Mouse (Mus musculus): Measurements from ENCODE around the gene 1500009L16Rik. TPM values are rescaled to one million over a fixed set of nuclear protein-coding genes. Genes with fewer than 3 reads are reported as not detected.

1500009L16Rik gene
- 10 to 100 TPM; 14.5 to 15.8 TPM for total RNA-seq (2021)
- long read RNA-seq, experiment 1, transcript 1500009L16Rik-201 (6 exons, 1,194 nt) = major isoform, 10 of 12 reads
- long read RNA-seq, experiment 1, partial matches to known transcripts = 0 of 12 reads
- long read RNA-seq, experiment 1, other reads (novel, unspliced or antisense) = 2 of 12 reads
- long read RNA-seq, experiment 2, transcript 1500009L16Rik-201 (6 exons, 1,194 nt) = major isoform, 14 of 17 reads
- long read RNA-seq, experiment 2, partial matches to known transcripts = 0 of 17 reads
- long read RNA-seq, experiment 2, other reads (novel, unspliced or antisense) = 3 of 17 reads

- peak; percentile 62 to 66 for DNase-seq (ENCODE audit: low spot score in 2 of 2)
- TF ChIP-seq CTCF (conservative IDR thresholded peaks at IDR 0.05) = no peak
- peak within 1 kb of the TSS; percentile 55; the same call in 1 of the 2 replicates for H3K27ac ChIP-seq
- peak within 1 kb of the TSS; percentile 70 for H3K4me3 ChIP-seq
These were observed at the start of gene 1500009L16Rik for GRCm38 (mm10) chr10:83722579-83723031. TSS of gene 1500009L16Rik (plus strand) at chr10:83722865.

GRCm38 (mm10) chr10:83681334-83681733, 41.3 kb upstream of the 1500009L16Rik start:
- Histone ChIP-seq H3K4me3 (no peak overlapping the region), H3K27ac (no peak overlapping the region)
- TF ChIP-seq CTCF (conservative IDR thresholded peaks at IDR 0.05) = no peak
- peak; percentile 17 to 18 for DNase-seq (ENCODE audit: low spot score in 2 of 2)

- Histone ChIP-seq H3K4me3 (no peak overlapping the region), H3K27ac (no peak overlapping the region)
- DNase-seq (ENCODE audit: low spot score in 2 of 2) = peak in 1 of 2 experiments; percentile 16
- TF ChIP-seq CTCF (conservative IDR thresholded peaks at IDR 0.05) = peak; percentile 66
These were observed 34.5 kb upstream of the 1500009L16Rik start for GRCm38 (mm10) chr10:83688215-83688614.

GRCm38 (mm10) chr10:83692175-83692895, 30.3 kb upstream of the 1500009L16Rik start:
- DNase-seq (ENCODE audit: low spot score in 2 of 2) = no peak
- TF ChIP-seq CTCF (conservative IDR thresholded peaks at IDR 0.05) = no peak
- Histone ChIP-seq H3K4me3 (no peak overlapping the region), H3K27ac (no peak overlapping the region)

- no peak overlapping the region for H3K4me3 ChIP-seq
- DNase-seq (ENCODE audit: low spot score in 2 of 2) = no peak
- no peak overlapping the region for H3K27ac ChIP-seq
- TF ChIP-seq CTCF (conservative IDR thresholded peaks at IDR 0.05) = no peak
These were observed 26.4 kb upstream of the 1500009L16Rik start for GRCm38 (mm10) chr10:83696226-83696625.

DNA sequence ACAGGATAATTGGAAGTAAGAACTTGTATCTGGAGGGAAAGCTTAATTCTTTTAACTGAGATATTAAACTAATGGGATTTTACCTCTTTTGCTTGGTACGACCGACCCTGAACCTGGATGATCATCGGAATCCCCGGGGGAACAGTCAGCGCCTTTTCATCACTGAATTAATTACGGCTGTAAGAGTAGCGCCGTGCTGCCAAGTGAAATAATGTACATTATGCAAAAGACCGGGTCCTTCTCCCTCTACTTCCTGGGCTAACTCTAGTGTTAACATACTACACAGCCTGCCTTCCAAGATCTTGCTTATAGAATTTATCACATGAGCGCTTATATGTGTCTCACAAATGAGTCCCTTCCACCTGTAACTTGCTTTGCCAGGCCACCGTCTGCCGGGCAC, 16.0 kb upstream of the 1500009L16Rik start:
- Histone ChIP-seq H3K27ac (no peak overlapping the region), H3K4me3 (no peak overlapping the region)
- DNase-seq (ENCODE audit: low spot score in 2 of 2) = no peak
- no peak for TF ChIP-seq CTCF (conservative IDR thresholded peaks at IDR 0.05)

DNA sequence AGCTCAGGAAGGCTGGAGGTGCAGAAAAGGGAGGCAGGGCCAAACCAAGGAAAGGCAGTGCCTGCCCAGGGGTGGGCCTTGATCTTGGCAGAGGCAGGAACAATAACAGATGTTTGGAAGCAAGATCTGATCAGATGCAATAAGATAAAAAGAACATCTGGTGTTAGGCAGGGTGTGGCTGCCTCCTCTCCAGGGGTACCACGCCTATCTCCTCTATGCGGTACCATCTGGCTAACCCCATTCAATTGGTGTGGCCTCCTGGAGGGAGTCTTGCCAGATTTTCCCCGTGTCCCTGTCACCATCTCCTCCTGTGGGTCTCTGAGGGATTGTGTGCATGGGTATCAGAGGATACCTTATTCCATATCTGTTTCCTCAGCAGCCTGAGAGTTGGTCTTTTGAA, 12.7 kb upstream of the 1500009L16Rik start:
- no peak for DNase-seq (ENCODE audit: low spot score in 2 of 2)

DNA sequence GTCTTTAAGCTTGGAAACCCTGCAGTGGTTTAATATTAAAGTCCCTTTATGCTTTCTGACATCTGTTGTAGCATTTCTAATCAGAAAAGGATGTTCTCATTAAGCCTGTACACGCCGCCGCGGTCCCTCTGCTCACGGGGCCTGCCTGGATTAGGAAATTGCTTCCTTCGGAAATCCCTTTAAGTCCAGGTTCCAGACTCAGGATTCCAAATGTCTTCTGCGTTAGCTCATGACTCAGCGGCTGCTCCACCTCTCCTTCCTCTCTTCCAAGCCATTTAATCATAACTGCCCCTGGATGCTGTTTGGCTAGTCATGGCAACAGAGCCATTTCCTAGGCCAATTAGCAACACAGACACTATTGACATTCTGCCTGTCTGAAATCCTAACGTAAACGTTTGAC, 10.9 kb upstream of the 1500009L16Rik start:
- H3K27ac ChIP-seq = no peak overlapping the region
- no peak overlapping the region for H3K4me3 ChIP-seq
- no peak for DNase-seq (ENCODE audit: low spot score in 2 of 2)
- no peak for TF ChIP-seq CTCF (conservative IDR thresholded peaks at IDR 0.05)

More for the DNA sequence above, 12.7 kb upstream of the 1500009L16Rik start:
- no peak overlapping the region for H3K4me3 ChIP-seq
- no peak overlapping the region for H3K27ac ChIP-seq
- no peak for TF ChIP-seq CTCF (conservative IDR thresholded peaks at IDR 0.05)

DNA sequence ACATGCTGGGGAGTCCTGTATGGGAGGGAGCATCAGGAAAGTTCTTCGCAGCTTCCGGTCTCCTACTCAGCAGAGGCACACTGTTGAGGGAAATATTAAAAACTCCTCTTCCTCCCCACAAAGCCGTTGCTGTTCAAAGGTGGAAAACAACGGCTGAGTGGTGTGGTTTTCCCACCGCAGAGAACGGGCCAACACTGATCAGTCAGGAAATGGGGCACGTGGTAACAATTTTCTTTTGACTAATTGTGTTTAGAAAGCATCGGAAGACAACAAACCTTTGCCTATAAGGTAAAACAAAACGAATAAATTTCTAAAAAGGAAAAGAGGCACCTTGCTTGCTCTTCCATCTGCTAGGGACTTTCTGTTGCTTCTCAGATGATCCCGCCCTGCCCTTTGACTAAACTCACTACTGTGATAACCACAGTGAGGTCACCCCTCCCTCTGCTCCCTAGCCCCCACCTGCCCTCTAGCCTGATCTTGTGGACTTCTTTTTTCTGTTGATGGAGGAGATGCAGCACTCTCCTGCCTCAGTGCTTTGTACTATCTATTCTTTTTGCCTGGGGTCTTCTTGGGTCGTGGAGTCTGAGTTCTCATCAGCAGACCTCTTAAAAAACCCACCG, 3.7 kb upstream of the 1500009L16Rik start:
- Histone ChIP-seq H3K27ac (no peak overlapping the region), H3K4me3 (no peak overlapping the region)
- TF ChIP-seq CTCF (conservative IDR thresholded peaks at IDR 0.05) = no peak
- DNase-seq (ENCODE audit: low spot score in 2 of 2) = no peak

GRCm38 (mm10) chr10:83723055-83723454, 390 bp downstream of the 1500009L16Rik start:
- Histone ChIP-seq H3K4me3 (peak overlapping the region; percentile 70), H3K27ac (peak overlapping the region; percentile 55; the same call in 1 of the 2 replicates)
- no peak for TF ChIP-seq CTCF (conservative IDR thresholded peaks at IDR 0.05)
- no peak for DNase-seq (ENCODE audit: low spot score in 2 of 2)

GRCm38 (mm10) chr10:83724351-83725059, 1.8 kb downstream of the 1500009L16Rik start:
- peak; percentile 69 for TF ChIP-seq CTCF (conservative IDR thresholded peaks at IDR 0.05)
- H3K4me3 ChIP-seq = no peak overlapping the region
- no peak overlapping the region for H3K27ac ChIP-seq
- DNase-seq (ENCODE audit: low spot score in 2 of 2) = no peak

- DNase-seq (ENCODE audit: low spot score in 2 of 2) = no peak
- Histone ChIP-seq H3K27ac (no peak overlapping the region), H3K4me3 (no peak overlapping the region; the same call in 1 of the 2 replicates)
- no peak for TF ChIP-seq CTCF (conservative IDR thresholded peaks at IDR 0.05)
These were observed 3.5 kb downstream of the 1500009L16Rik start for GRCm38 (mm10) chr10:83726164-83726563.

Data from layer of hippocampus, adult 2 months (tissue).